Mouse (Mus musculus) bone marrow, adult 2 months (tissue): ENCODE measurements around the gene Dgkz.

Experiments
- CTCF ChIP-seq: fragments of 200-500 bp; IDR thresholded peaks from 2 replicates; pipeline ENCODE4 v1.5.1; 2011; ENCODE audit warnings: low read length, control low read depth; ENCODE audit not compliant: control insufficient read depth, insufficient read depth
- POLR2A ChIP-seq: fragments of 200-500 bp; IDR thresholded peaks from 2 replicates; pipeline ENCODE4 v1.6.1; 2011; ENCODE audit warnings: low read depth, mild to moderate bottlenecking, control low read depth, low read length, borderline replicate concordance; ENCODE audit not compliant: control insufficient read depth

- TF ChIP-seq POLR2A, result no peak
- TF ChIP-seq CTCF, result no peak
Measured at GRCm38 (mm10) chr2:91895401-91895800, 80.3 kb downstream of the Dgkz start.
